Mouse (Mus musculus) brain, embryonic 14.5 days (tissue): ENCODE results near the gene Nr5a1.

ENCODE experiments used
- CTCF ChIP-seq: fragments of 200-500 bp; IDR thresholded peaks from 2 replicates; pipeline ENCODE4 v1.5.1; 2012; ENCODE audit warnings: inconsistent platforms, mild to moderate bottlenecking, moderate library complexity, borderline replicate concordance; ENCODE audit not compliant: insufficient read depth, insufficient read length; ENCODE audit errors: extremely low read depth
- POLR2A ChIP-seq: fragments of 200-500 bp; IDR thresholded peaks from 2 replicates; pipeline ENCODE4 v1.6.1; 2012; ENCODE audit warnings: mild to moderate bottlenecking, inconsistent platforms, borderline replicate concordance; ENCODE audit not compliant: poor library complexity, insufficient read depth, insufficient read length, severe bottlenecking; ENCODE audit errors: extremely low read depth

GRCm38 (mm10) chr2:38705036-38705435 is 9.3 kb downstream of the Nr5a1 start:
- TF ChIP-seq CTCF (no peak), POLR2A (no peak)
